Mouse (Mus musculus): Measurements from ENCODE around the gene Pdgfa.

GRCm38 (mm10) chr5:138977759-138978158 lies 19.4 kb downstream of the Pdgfa start:
- TF ChIP-seq USF1 (IDR thresholded peaks at IDR 0.05; ENCODE audit: low read depth) (no peak), CTCF (IDR thresholded peaks at IDR 0.05; ENCODE audit: control insufficient read depth, insufficient read depth, insufficient read length) (no peak), MAX (IDR thresholded peaks at IDR 0.05) (no peak), FOSL1 (IDR thresholded peaks at IDR 0.05; ENCODE audit: insufficient read depth, low read length, poor library complexity, severe bottlenecking) (no peak), CEBPB (IDR thresholded peaks at IDR 0.05; ENCODE audit: low read depth) (no peak), MYOD1 (IDR thresholded peaks at IDR 0.05; ENCODE audit: control insufficient read depth, insufficient read length, low read depth) (no peak)

Data from C2C12 (cell line).